ENCODE assay signal across 8 mouse cellular contexts in the genomic region with DNA sequence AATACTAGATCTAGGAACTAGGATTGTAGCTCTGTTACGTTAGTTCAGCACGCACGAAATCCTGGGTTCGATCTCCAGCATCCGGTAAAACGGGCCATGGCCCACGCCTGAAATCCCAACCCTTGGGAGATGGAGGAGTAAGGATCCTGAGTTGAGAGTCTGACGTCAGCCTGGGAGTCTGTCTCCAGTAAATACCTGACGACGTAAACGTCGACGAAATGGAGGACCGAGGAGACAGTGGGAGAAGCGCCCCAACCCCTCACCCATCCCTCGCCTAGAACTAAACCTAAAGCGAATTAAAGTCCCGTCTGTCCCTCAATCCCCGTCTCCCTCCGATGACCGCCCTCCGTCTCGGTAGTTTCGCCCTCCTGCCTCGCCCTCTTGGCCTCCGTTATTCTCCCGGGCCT.
DNase-seq lines count a peak whose midpoint lies in the region; ATAC-seq and TF ChIP-seq lines count a peak whose summit lies in the region.

No protein-coding gene starts in this region.

- peak; percentile 62 for DNase-seq in heart, adult 8-10 months (ENCODE audit: low spot score)
- no peak for DNase-seq in heart, postnatal 14 days
- DNase-seq in CD4-positive, CD25-positive, alpha-beta regulatory T cell, adult 2 months (ENCODE audit: low read depth, low spot score): peak; percentile 70
- peak; percentile 48 for DNase-seq in c-Kit-positive CD71-positive TER-119-positive erythroid progenitor cells, embryonic 14.5 days (ENCODE audit: low spot score)
- peak; percentile 75 for DNase-seq in hindbrain, embryonic 11.5 days (ENCODE audit: low spot score)
- peak in 2 of 3 experiments; percentile 22 to 52 for DNase-seq in liver, embryonic 14.5 days (ENCODE audit: low read depth in 3 of 3, low spot score in 3 of 3)
- DNase-seq in spleen, adult 18-20 months: no peak

- peak overlapping the region; percentile 94 for H3K27ac ChIP-seq in hindbrain, embryonic 11.5 days (ENCODE audit: low read depth, low read length)
- H3K27ac ChIP-seq in liver, embryonic 14.5 days: peak overlapping the region; percentile 66
- peak overlapping the region; percentile 99 for H3K27ac ChIP-seq in neural tube, embryonic 15.5 days (replicated peaks)

- no peak for TF ChIP-seq EP300 in liver, embryonic 14.5 days (IDR thresholded peaks at IDR 0.05; ENCODE audit: low read depth)

- H3K9me3 ChIP-seq in hindbrain, embryonic 11.5 days (ENCODE audit: control insufficient read depth, low read length): no peaks in the 10 kb centered on the region
- no peaks in the 10 kb centered on the region for H3K9me3 ChIP-seq in liver, embryonic 14.5 days (ENCODE audit: control insufficient read depth, low read length)
- H3K9me3 ChIP-seq in neural tube, embryonic 15.5 days (replicated peaks): no peaks in the 10 kb centered on the region

- no peaks in the 10 kb centered on the region for H3K36me3 ChIP-seq in hindbrain, embryonic 11.5 days (ENCODE audit: control insufficient read depth, insufficient read depth, low read length)
- H3K36me3 ChIP-seq in liver, embryonic 14.5 days (replicated peaks; ENCODE audit: control insufficient read depth, insufficient read depth, low read depth): no peaks in the 10 kb centered on the region
- no peaks in the 10 kb centered on the region for H3K36me3 ChIP-seq in neural tube, embryonic 15.5 days

- peaks cover under 1% of the 10 kb centered on the region; the same call in 1 of the 2 replicates for H3K27me3 ChIP-seq in hindbrain, embryonic 11.5 days (ENCODE audit: control insufficient read depth, insufficient read depth, low read length)
- H3K27me3 ChIP-seq in liver, embryonic 14.5 days (ENCODE audit: control insufficient read depth, insufficient read depth, low read length): peaks cover under 1% of the 10 kb centered on the region
- H3K27me3 ChIP-seq in neural tube, embryonic 15.5 days (replicated peaks): peaks cover under 1% of the 10 kb centered on the region; the same call in 1 of the 2 replicates

- H3K4me1 ChIP-seq in hindbrain, embryonic 11.5 days (replicated peaks; ENCODE audit: control insufficient read depth, insufficient read depth, low read length): no peaks in the 10 kb centered on the region
- H3K4me1 ChIP-seq in liver, embryonic 14.5 days (replicated peaks; ENCODE audit: control insufficient read depth in 2 of 2, insufficient read depth in 2 of 2, low read length in 1 of 2): peaks cover 0 to 10% of the 10 kb centered on the region in 2 experiments; a peak in 2 of 4 replicates
- peaks cover 33% of the 10 kb centered on the region for H3K4me1 ChIP-seq in neural tube, embryonic 15.5 days

- H3K9ac ChIP-seq in hindbrain, embryonic 11.5 days (ENCODE audit: low read depth, low read length): peak overlapping the region; percentile 90
- H3K9ac ChIP-seq in liver, embryonic 14.5 days (replicated peaks): peak overlapping the region; percentile 83
- H3K9ac ChIP-seq in neural tube, embryonic 15.5 days (replicated peaks): peak overlapping the region; percentile 84

- peak overlapping the region; percentile 64 for H3K4me2 ChIP-seq in hindbrain, embryonic 11.5 days (replicated peaks; ENCODE audit: low read depth, low read length)
- H3K4me2 ChIP-seq in liver, embryonic 14.5 days (ENCODE audit: low read depth): peak overlapping the region; percentile 77
- H3K4me2 ChIP-seq in neural tube, embryonic 15.5 days: peak overlapping the region; percentile 72

- intact Hi-C loops in heart, postnatal 14 days (cut with DNase I): no loop called here

- no peak for TF ChIP-seq CTCF in liver, embryonic 14.5 days (IDR thresholded peaks at IDR 0.05; ENCODE audit: low read depth)

- WGBS in hindbrain, embryonic 11.5 days: under 1% methylated on average over 27 of the region's 27 CpGs
- under 1% methylated on average over 27 of the region's 27 CpGs for WGBS in liver, embryonic 14.5 days (ENCODE audit: insufficient replicate concordance)
- 0% methylated on average over 27 of the region's 27 CpGs for WGBS in neural tube, embryonic 15.5 days

- peak overlapping the region; percentile 69 for H3K4me3 ChIP-seq in hindbrain, embryonic 11.5 days (ENCODE audit: low read depth, low read length)
- H3K4me3 ChIP-seq in liver, embryonic 14.5 days (ENCODE audit: insufficient read depth in 1 of 2, low read depth in 2 of 2, low read length in 2 of 2): peak overlapping the region; percentile 70 to 95
- peak overlapping the region; percentile 84 for H3K4me3 ChIP-seq in neural tube, embryonic 15.5 days (replicated peaks)

- peak; percentile 79 for ATAC-seq in hindbrain, embryonic 11.5 days (ENCODE audit: low FRiP score)
- ATAC-seq in liver, embryonic 14.5 days (ENCODE audit: insufficient read depth): peak; percentile 51
- peak; percentile 77 for ATAC-seq in neural tube, embryonic 15.5 days (ENCODE audit: low FRiP score)

Comparison
In these comparisons a context has a peak if more than half of its experiments do, and no peak if none do; other contexts are left out.
1. DNase-seq: peak in heart, adult 8-10 months (single experiment), CD4-positive, CD25-positive, alpha-beta regulatory T cell, adult 2 months (single experiment), c-Kit-positive CD71-positive TER-119-positive erythroid progenitor cells, embryonic 14.5 days (single experiment), hindbrain, embryonic 11.5 days (single experiment) and liver, embryonic 14.5 days (2 of 3); none in heart, postnatal 14 days (0 of 2) and spleen, adult 18-20 months (0 of 2).
2. Peak in every context shown above with its lines, with median percentiles within 50 percentile points of each other: ATAC-seq, H3K27ac ChIP-seq, H3K4me2 ChIP-seq, H3K4me3 ChIP-seq and H3K9ac ChIP-seq.